Mouse (Mus musculus) liver, embryonic 16.5 days (tissue): ENCODE results near the gene Zbtb9. TPM values are rescaled to one million over a fixed set of nuclear protein-coding genes. Genes with fewer than 3 reads are reported as not detected.
A peak's percentile ranks its signal among the peaks of the same experiment; 100 is the strongest.

ENCODE experiments used
- ATAC-seq: fragments of 200-750 bp; cut with Nextera tagmentation; 2 replicates; pipeline ENCODE4 v1.8.0; 2017; ENCODE audit warnings: low read depth, mild to moderate bottlenecking, moderate number of reproducible peaks, moderate library complexity
- H3K27ac ChIP-seq: fragments of 300-500 bp; sonication (generic); 2 replicates; pipeline ENCODE4 v1.5.1; 2014; ENCODE audit warnings: mild to moderate bottlenecking, low read length
- H3K27me3 ChIP-seq: fragments of 300-500 bp; sonication (generic); 2 replicates; pipeline ENCODE4 v1.6.1; 2014; ENCODE audit warnings: low read depth, low read length, mixed read lengths; ENCODE audit not compliant: control insufficient read depth, insufficient read depth
- H3K36me3 ChIP-seq: fragments of 300-500 bp; sonication (generic); 2 replicates; pipeline ENCODE4 v1.6.1; 2014; ENCODE audit warnings: mild to moderate bottlenecking; ENCODE audit not compliant: control insufficient read depth, insufficient read depth
- H3K4me1 ChIP-seq: fragments of 300-500 bp; sonication (generic); 2 replicates; pipeline ENCODE4 v1.6.1; 2014; ENCODE audit warnings: low read depth, low read length, mixed read lengths; ENCODE audit not compliant: control insufficient read depth
- H3K4me2 ChIP-seq: fragments of 300-500 bp; sonication (generic); 2 replicates; pipeline ENCODE4 v1.6.1; 2014; ENCODE audit warnings: low read depth, low read length, mixed read lengths
- H3K4me3 ChIP-seq: fragments of 300-500 bp; sonication (generic); 2 replicates; pipeline ENCODE4 v1.5.1; 2014; ENCODE audit warnings: low read depth, mild to moderate bottlenecking, low read length
- H3K9ac ChIP-seq: fragments of 300-500 bp; sonication (generic); 2 replicates; pipeline ENCODE4 v1.6.1; 2014; ENCODE audit warnings: low read depth, low read length
- H3K9me3 ChIP-seq: fragments of 300-500 bp; sonication (generic); replicated peaks from 2 replicates; pipeline ENCODE4 v1.6.1; 2016; ENCODE audit warnings: low read length; ENCODE audit not compliant: control insufficient read depth
- WGBS: fragments of 180-500 bp; shearing (Covaris S2); extraction: QIAGEN DNeasy Blood & Tissue Kit; methylation state at CpG from one replicate; pipeline ENCODE4 v1.1.7; 2014; ENCODE audit not compliant: insufficient replicate concordance; 5-methylcytosine and 5-hydroxymethylcytosine counted together
- polyA plus RNA-seq: library from polyadenylated mRNA; unstranded; fragments of >200 nt; fragmentation: Nextera tagmentation; extraction: Ambion mirVana; gene quantifications from 2 replicates; pipeline ENCODE4 v1.2.1, GENCODE M21; 2015

Gene Zbtb9
- polyA plus RNA-seq, 1 experiment from 2014 or later = 5.0 TPM

GRCm38 (mm10) chr17:26936921-26937695, 35.9 kb upstream of the Zbtb9 start:
- ATAC-seq = no peak
- Histone ChIP-seq H3K27me3 (no peaks in the 10 kb centered on the region), H3K36me3 (peaks cover 7% of the 10 kb centered on the region), H3K9me3 (no peaks in the 10 kb centered on the region), H3K4me2 (peak overlapping the region; percentile 99; the same call in 1 of the 2 replicates), H3K4me3 (no peak overlapping the region), H3K9ac (no peak overlapping the region), H3K4me1 (peaks cover 52% of the 10 kb centered on the region), H3K27ac (no peak overlapping the region)
- WGBS = 85% methylated on average over 15 of the region's 15 CpGs

GRCm38 (mm10) chr17:26937883-26938695, 34.9 kb upstream of the Zbtb9 start:
- WGBS = 41% methylated on average over 16 of the region's 16 CpGs
- Histone ChIP-seq H3K27me3 (no peaks in the 10 kb centered on the region), H3K9ac (peak overlapping the region; percentile 75), H3K27ac (peak overlapping the region; percentile 74), H3K36me3 (peaks cover 7% of the 10 kb centered on the region), H3K4me3 (peak overlapping the region; percentile 74), H3K9me3 (no peaks in the 10 kb centered on the region), H3K4me1 (peaks cover 44% of the 10 kb centered on the region), H3K4me2 (peak overlapping the region; percentile 99)
- ATAC-seq = no peak

GRCm38 (mm10) chr17:26938731-26939130, 34.2 kb upstream of the Zbtb9 start:
- no peaks in the 10 kb centered on the region for H3K9me3 ChIP-seq
- H3K36me3 ChIP-seq = peaks cover 7% of the 10 kb centered on the region
- no peaks in the 10 kb centered on the region for H3K27me3 ChIP-seq
- under 1% methylated on average over 22 of the region's 22 CpGs for WGBS
- ATAC-seq = no peak
- H3K27ac ChIP-seq = peak overlapping the region; percentile 74
- peak overlapping the region; percentile 75 for H3K9ac ChIP-seq
- peaks cover 37% of the 10 kb centered on the region for H3K4me1 ChIP-seq
- peak overlapping the region; percentile 99 for H3K4me2 ChIP-seq
- peak overlapping the region; percentile 74 for H3K4me3 ChIP-seq

- H3K27ac ChIP-seq = peak within 1 kb of the TSS; percentile 96
- H3K27me3 ChIP-seq = no peaks in the 10 kb centered on the region
- WGBS = under 1% methylated on average over 70 of the region's 70 CpGs
- H3K36me3 ChIP-seq = peaks cover 7% of the 10 kb centered on the region
- no peaks in the 10 kb centered on the region for H3K9me3 ChIP-seq
- H3K4me2 ChIP-seq = peak within 1 kb of the TSS; percentile 99
- peaks cover 36% of the 10 kb centered on the region for H3K4me1 ChIP-seq
- ATAC-seq = peak; percentile 93
- H3K4me3 ChIP-seq = peak within 1 kb of the TSS; percentile 74
- peak within 1 kb of the TSS; percentile 92 for H3K9ac ChIP-seq
These were observed 33.6 kb upstream of the Zbtb9 start, which contains the start of gene Cuta for GRCm38 (mm10) chr17:26939178-26939972. Cuta (minus strand) TSS chr17:26939569.

- H3K9ac ChIP-seq = peak overlapping the region; percentile 92
- H3K4me3 ChIP-seq = peak overlapping the region; percentile 74
- peaks cover 36% of the 10 kb centered on the region for H3K4me1 ChIP-seq
- H3K27me3 ChIP-seq = no peaks in the 10 kb centered on the region
- H3K4me2 ChIP-seq = peak overlapping the region; percentile 99
- H3K27ac ChIP-seq = peak overlapping the region; percentile 96
- WGBS = 2% methylated on average over 3 of the region's 3 CpGs
- peaks cover 7% of the 10 kb centered on the region for H3K36me3 ChIP-seq
- ATAC-seq = no peak
- H3K9me3 ChIP-seq = no peaks in the 10 kb centered on the region
These were observed 33.0 kb upstream of the Zbtb9 start for GRCm38 (mm10) chr17:26939973-26940300.

- WGBS = 7% methylated on average over 24 of the region's 24 CpGs
- peaks cover 38% of the 10 kb centered on the region for H3K4me1 ChIP-seq
- H3K27ac ChIP-seq = peak within 1 kb of the TSS; percentile 96
- H3K4me3 ChIP-seq = peak within 1 kb of the TSS; percentile 74
- no peaks in the 10 kb centered on the region for H3K27me3 ChIP-seq
- no peak for ATAC-seq
- peaks cover 3% of the 10 kb centered on the region; the same call in 1 of the 2 replicates for H3K36me3 ChIP-seq
- no peaks in the 10 kb centered on the region for H3K9me3 ChIP-seq
- peak within 1 kb of the TSS; percentile 92 for H3K9ac ChIP-seq
- peak within 1 kb of the TSS; percentile 99 for H3K4me2 ChIP-seq
These were observed 31.8 kb upstream of the Zbtb9 start, which contains the start of gene Syngap1 for GRCm38 (mm10) chr17:26941031-26941789. Syngap1 (plus strand) TSS chr17:26941253.

GRCm38 (mm10) chr17:26941841-26942570, 31.0 kb upstream of the Zbtb9 start:
- no peak overlapping the region; the same call in 1 of the 2 replicates for H3K9ac ChIP-seq
- peak overlapping the region; percentile 58; the same call in 1 of the 2 replicates for H3K4me2 ChIP-seq
- no peak overlapping the region for H3K4me3 ChIP-seq
- H3K4me1 ChIP-seq = peaks cover 46% of the 10 kb centered on the region
- peak overlapping the region; percentile 24; the same call in 1 of the 2 replicates for H3K27ac ChIP-seq
- H3K27me3 ChIP-seq = no peaks in the 10 kb centered on the region
- H3K9me3 ChIP-seq = no peaks in the 10 kb centered on the region
- ATAC-seq = no peak
- 8% methylated on average over 4 of the region's 4 CpGs for WGBS
- no peaks in the 10 kb centered on the region for H3K36me3 ChIP-seq
